Mouse (Mus musculus) 3T3-L1 (cell line): Measurements from ENCODE around the gene Fry.

Source experiments
- DNase-seq: peaks from one replicate; pipeline ENCODE4 v3.0.0-alpha.2; 2015; ENCODE audit warnings: low read depth, low spot score

Fry gene

GRCm38 (mm10) chr5:150514027-150514426 is 395.6 kb downstream of the Fry start:
- DNase-seq: no peak

DNA sequence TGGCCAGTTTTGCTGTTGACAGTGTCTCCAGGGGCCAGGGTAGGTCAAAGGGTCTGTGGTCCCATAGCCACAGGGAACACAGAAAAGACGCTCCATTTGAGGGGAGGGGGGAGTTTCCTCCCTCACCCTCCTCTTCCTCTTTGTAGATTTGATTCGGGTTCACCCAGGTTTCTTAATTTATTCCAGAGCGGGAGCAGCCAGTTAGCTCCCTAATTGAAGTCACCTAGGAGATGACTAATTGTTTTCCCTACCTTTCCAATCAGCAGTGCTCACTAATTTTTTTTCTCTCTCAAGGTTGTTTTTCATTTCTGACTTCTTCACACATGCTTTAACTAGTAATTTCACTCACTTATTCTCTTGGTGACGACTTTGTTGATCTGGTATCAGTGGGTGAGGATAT is 399.6 kb downstream of the Fry start, which contains the start of gene Zar1l:
TSS of gene Zar1l (minus strand) at position 101 of the 400 bp plus-strand sequence.
- no peak for DNase-seq

DNA sequence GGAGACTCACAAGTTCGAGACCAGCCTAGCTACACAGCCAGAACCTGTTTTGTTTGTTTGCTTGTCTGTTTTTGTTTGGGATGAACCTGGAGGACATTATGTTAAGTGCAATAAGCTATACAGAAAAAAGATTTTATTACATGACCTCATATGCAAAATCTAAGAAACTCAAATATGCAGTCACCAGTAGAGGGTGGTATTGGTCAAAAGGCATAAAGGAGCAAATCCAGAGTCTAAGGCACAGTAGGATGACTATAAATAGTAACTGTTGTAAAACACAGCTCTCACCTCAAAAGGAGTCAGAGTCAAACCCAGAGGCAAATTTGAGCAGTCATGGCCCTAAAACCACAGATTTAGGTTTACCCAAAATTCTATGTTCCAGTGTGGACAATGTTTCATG is 401.1 kb downstream of the Fry start:
- peak; percentile 85 for DNase-seq

DNA sequence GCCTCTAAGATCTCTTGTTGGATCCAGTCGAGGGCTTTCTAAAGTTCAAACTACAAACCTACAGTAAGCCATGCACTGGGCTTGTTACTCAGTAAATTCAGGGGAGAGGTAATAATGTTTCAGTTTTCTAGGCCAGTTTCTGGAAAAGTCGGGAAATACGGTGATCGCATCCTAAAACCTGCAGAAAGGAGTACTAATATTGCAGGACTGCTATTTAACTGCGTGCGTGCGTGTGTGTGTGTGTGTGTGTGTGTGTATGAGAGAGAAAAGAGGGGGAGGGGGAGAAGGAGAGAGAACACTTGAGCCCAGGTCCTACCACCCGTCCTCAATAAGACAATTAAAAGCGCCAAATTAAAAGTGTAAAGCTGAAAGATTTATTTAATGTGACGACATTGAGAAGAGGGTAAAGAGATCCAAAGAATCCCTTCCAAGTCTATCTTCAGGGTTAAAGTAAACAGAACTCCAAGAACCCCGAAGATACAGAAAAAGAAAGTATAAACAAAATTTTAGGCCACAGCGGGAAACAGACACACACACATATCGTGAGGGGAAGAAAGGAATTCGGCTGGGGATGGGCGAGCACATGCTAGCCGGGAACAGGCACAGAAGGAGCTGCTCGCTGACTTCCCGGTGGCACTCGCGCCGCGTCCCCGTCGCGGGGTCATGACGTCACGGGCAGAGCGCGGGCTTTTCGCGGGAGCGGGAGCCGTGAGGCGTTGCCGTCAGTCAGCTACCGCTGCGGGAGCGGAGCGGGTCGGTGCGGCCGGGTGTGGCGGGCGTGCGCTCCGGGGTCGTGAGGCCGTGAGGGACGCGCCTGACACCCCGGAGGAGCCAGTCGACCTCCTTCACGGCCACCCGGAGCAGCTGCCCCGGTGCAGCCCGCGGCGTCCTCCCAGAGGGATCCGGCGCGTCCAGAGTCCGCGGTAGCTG is 403.8 kb downstream of the Fry start, which contains the start of gene Brca2:
TSS of gene Brca2 (plus strand) at position 694 of the 930 bp plus-strand sequence.
- DNase-seq: peak; percentile 87

DNA sequence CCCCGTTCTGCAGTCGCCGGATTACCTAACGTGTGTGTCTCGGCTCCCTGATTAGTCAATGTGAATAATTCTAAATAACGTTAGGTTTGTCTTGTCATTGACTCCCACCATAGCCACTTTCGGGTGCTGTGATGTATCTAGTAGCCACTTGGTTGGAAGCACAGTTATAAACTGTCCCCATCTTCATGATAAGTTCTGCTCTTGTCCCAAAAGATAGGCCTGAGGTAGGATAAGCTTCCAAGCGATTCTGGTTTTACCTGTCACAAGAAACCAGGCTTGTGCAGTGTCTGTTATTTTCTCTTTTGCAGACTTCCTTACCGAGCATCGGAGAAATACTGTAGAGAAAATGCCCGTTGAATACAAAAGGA is 404.4 kb downstream of the Fry start:
- DNase-seq: peak; percentile 47

GRCm38 (mm10) chr5:150525239-150525638 is 406.8 kb downstream of the Fry start:
- DNase-seq: no peak

- DNase-seq: no peak
Measured at GRCm38 (mm10) chr5:150541302-150541701, 422.9 kb downstream of the Fry start.

DNA sequence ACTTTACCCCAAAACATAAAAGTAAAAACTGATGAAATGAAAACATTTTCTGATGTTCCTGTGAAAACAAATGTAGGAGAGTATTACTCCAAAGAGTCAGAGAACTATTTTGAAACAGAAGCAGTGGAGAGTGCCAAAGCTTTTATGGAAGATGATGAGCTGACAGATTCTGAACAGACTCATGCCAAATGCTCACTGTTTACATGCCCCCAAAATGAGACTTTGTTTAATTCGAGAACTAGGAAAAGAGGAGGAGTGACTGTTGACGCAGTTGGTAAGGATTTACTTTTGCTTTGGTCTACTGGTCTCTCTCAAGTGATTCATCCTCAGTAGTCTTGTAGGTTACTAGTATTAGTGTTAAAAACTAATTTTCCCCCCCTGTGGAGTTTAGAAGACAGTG is 424.7 kb downstream of the Fry start:
- DNase-seq: no peak
